Mouse (Mus musculus): Measurements from ENCODE around the gene Wwox. TPM values are rescaled to one million over a fixed set of nuclear protein-coding genes. Genes with fewer than 3 reads are reported as not detected.

The Wwox gene
- polyA plus RNA-seq, 1 experiment from 2014 or later, result 10.9 TPM

- Histone ChIP-seq H3K9me3 (ENCODE audit: control insufficient read depth, low read length) (no peaks in the 10 kb centered on the region), H3K4me3 (ENCODE audit: low read length) (no peak overlapping the region), H3K4me1 (ENCODE audit: control insufficient read depth, insufficient read depth, low read length) (no peaks in the 10 kb centered on the region), H3K27me3 (replicated peaks; ENCODE audit: control insufficient read depth, insufficient read depth, low read length) (no peaks in the 10 kb centered on the region), H3K9ac (ENCODE audit: low read depth, low read length) (no peak overlapping the region), H3K27ac (ENCODE audit: low read length) (no peak overlapping the region), H3K36me3 (ENCODE audit: control insufficient read depth, insufficient read depth, low read length) (no peaks in the 10 kb centered on the region), H3K4me2 (ENCODE audit: low read depth, low read length) (no peak overlapping the region)
- 75% methylated on average over 7 of the region's 7 CpGs for WGBS
- ATAC-seq, result no peak
These were observed 586.7 kb downstream of the Wwox start for GRCm38 (mm10) chr8:115026201-115026600.

GRCm38 (mm10) chr8:115033194-115033593 is 593.7 kb downstream of the Wwox start:
- Histone ChIP-seq H3K4me2 (ENCODE audit: low read depth, low read length) (no peak overlapping the region), H3K9me3 (ENCODE audit: control insufficient read depth, low read length) (no peaks in the 10 kb centered on the region), H3K4me1 (ENCODE audit: control insufficient read depth, insufficient read depth, low read length) (no peaks in the 10 kb centered on the region), H3K27ac (ENCODE audit: low read length) (no peak overlapping the region), H3K9ac (ENCODE audit: low read depth, low read length) (no peak overlapping the region), H3K36me3 (ENCODE audit: control insufficient read depth, insufficient read depth, low read length) (no peaks in the 10 kb centered on the region), H3K27me3 (replicated peaks; ENCODE audit: control insufficient read depth, insufficient read depth, low read length) (no peaks in the 10 kb centered on the region), H3K4me3 (ENCODE audit: low read length) (no peak overlapping the region)
- no peak for ATAC-seq
- 62% methylated on average over 1 of the region's 1 CpGs for WGBS

- Histone ChIP-seq H3K9me3 (ENCODE audit: control insufficient read depth, low read length) (no peaks in the 10 kb centered on the region), H3K4me3 (ENCODE audit: low read length) (no peak overlapping the region), H3K27me3 (replicated peaks; ENCODE audit: control insufficient read depth, insufficient read depth, low read length) (no peaks in the 10 kb centered on the region), H3K4me1 (ENCODE audit: control insufficient read depth, insufficient read depth, low read length) (no peaks in the 10 kb centered on the region), H3K36me3 (ENCODE audit: control insufficient read depth, insufficient read depth, low read length) (no peaks in the 10 kb centered on the region), H3K4me2 (ENCODE audit: low read depth, low read length) (no peak overlapping the region), H3K9ac (ENCODE audit: low read depth, low read length) (no peak overlapping the region), H3K27ac (ENCODE audit: low read length) (no peak overlapping the region)
- WGBS, result 81% methylated on average over 9 of the region's 9 CpGs
- no peak for ATAC-seq
These were observed 596.6 kb downstream of the Wwox start for GRCm38 (mm10) chr8:115036016-115036415.

GRCm38 (mm10) chr8:115038426-115038825 is 599.0 kb downstream of the Wwox start:
- no peaks in the 10 kb centered on the region for H3K4me1 ChIP-seq (ENCODE audit: control insufficient read depth, insufficient read depth, low read length)
- H3K9me3 ChIP-seq (ENCODE audit: control insufficient read depth, low read length), result no peaks in the 10 kb centered on the region
- H3K27ac ChIP-seq (ENCODE audit: low read length), result no peak overlapping the region
- H3K36me3 ChIP-seq (ENCODE audit: control insufficient read depth, insufficient read depth, low read length), result no peaks in the 10 kb centered on the region
- no peak for ATAC-seq
- no peak overlapping the region for H3K4me2 ChIP-seq (ENCODE audit: low read depth, low read length)
- no peak overlapping the region for H3K9ac ChIP-seq (ENCODE audit: low read depth, low read length)
- 39% methylated on average over 4 of the region's 4 CpGs for WGBS
- H3K4me3 ChIP-seq (ENCODE audit: low read length), result no peak overlapping the region
- H3K27me3 ChIP-seq (replicated peaks; ENCODE audit: control insufficient read depth, insufficient read depth, low read length), result no peaks in the 10 kb centered on the region

- WGBS, result 45% methylated on average over 7 of the region's 7 CpGs
- no peaks in the 10 kb centered on the region for H3K27me3 ChIP-seq (replicated peaks; ENCODE audit: control insufficient read depth, insufficient read depth, low read length)
These were observed 606.3 kb downstream of the Wwox start for GRCm38 (mm10) chr8:115045746-115046145.

GRCm38 (mm10) chr8:115046496-115046895 is 607.0 kb downstream of the Wwox start:
- Histone ChIP-seq H3K27me3 (replicated peaks; ENCODE audit: control insufficient read depth, insufficient read depth, low read length) (no peaks in the 10 kb centered on the region), H3K9ac (ENCODE audit: low read depth, low read length) (no peak overlapping the region), H3K27ac (ENCODE audit: low read length) (no peak overlapping the region), H3K36me3 (ENCODE audit: control insufficient read depth, insufficient read depth, low read length) (no peaks in the 10 kb centered on the region), H3K9me3 (ENCODE audit: control insufficient read depth, low read length) (no peaks in the 10 kb centered on the region), H3K4me1 (ENCODE audit: control insufficient read depth, insufficient read depth, low read length) (no peaks in the 10 kb centered on the region), H3K4me3 (ENCODE audit: low read length) (no peak overlapping the region), H3K4me2 (ENCODE audit: low read depth, low read length) (no peak overlapping the region)
- ATAC-seq, result no peak
- WGBS, result 60% methylated on average over 4 of the region's 4 CpGs

More at GRCm38 (mm10) chr8:115045746-115046145, 606.3 kb downstream of the Wwox start:
- Histone ChIP-seq H3K9ac (ENCODE audit: low read depth, low read length) (no peak overlapping the region), H3K36me3 (ENCODE audit: control insufficient read depth, insufficient read depth, low read length) (no peaks in the 10 kb centered on the region), H3K4me2 (ENCODE audit: low read depth, low read length) (no peak overlapping the region), H3K4me1 (ENCODE audit: control insufficient read depth, insufficient read depth, low read length) (no peaks in the 10 kb centered on the region), H3K4me3 (ENCODE audit: low read length) (no peak overlapping the region), H3K9me3 (ENCODE audit: control insufficient read depth, low read length) (no peaks in the 10 kb centered on the region), H3K27ac (ENCODE audit: low read length) (no peak overlapping the region)
- no peak for ATAC-seq

- 0 out of 2 replicates have a peak, but pooled peaks cover 5% of the 10 kb centered on the region for H3K4me1 ChIP-seq (ENCODE audit: control insufficient read depth, insufficient read depth, low read length)
- no peak overlapping the region for H3K9ac ChIP-seq (ENCODE audit: low read depth, low read length)
- H3K27ac ChIP-seq (ENCODE audit: low read length), result no peak overlapping the region
- H3K9me3 ChIP-seq (ENCODE audit: control insufficient read depth, low read length), result no peaks in the 10 kb centered on the region
- H3K4me3 ChIP-seq (ENCODE audit: low read length), result no peak overlapping the region
- H3K27me3 ChIP-seq (replicated peaks; ENCODE audit: control insufficient read depth, insufficient read depth, low read length), result no peaks in the 10 kb centered on the region
- ATAC-seq, result no peak
- no peaks in the 10 kb centered on the region for H3K36me3 ChIP-seq (ENCODE audit: control insufficient read depth, insufficient read depth, low read length)
- WGBS, result 66% methylated on average over 12 of the region's 12 CpGs
- no peak overlapping the region for H3K4me2 ChIP-seq (ENCODE audit: low read depth, low read length)
These were observed 618.9 kb downstream of the Wwox start for GRCm38 (mm10) chr8:115058193-115058835.

GRCm38 (mm10) chr8:115063623-115064022 is 624.2 kb downstream of the Wwox start:
- no peak overlapping the region for H3K4me3 ChIP-seq (ENCODE audit: low read length)
- 87% methylated on average over 5 of the region's 5 CpGs for WGBS
- no peak overlapping the region for H3K27ac ChIP-seq (ENCODE audit: low read length)

GRCm38 (mm10) chr8:115064691-115065090 is 625.2 kb downstream of the Wwox start:
- Histone ChIP-seq H3K4me3 (ENCODE audit: low read length) (no peak overlapping the region), H3K27me3 (replicated peaks; ENCODE audit: control insufficient read depth, insufficient read depth, low read length) (no peaks in the 10 kb centered on the region), H3K27ac (ENCODE audit: low read length) (no peak overlapping the region), H3K9ac (ENCODE audit: low read depth, low read length) (no peak overlapping the region), H3K4me1 (ENCODE audit: control insufficient read depth, insufficient read depth, low read length) (no peaks in the 10 kb centered on the region), H3K4me2 (ENCODE audit: low read depth, low read length) (no peak overlapping the region), H3K36me3 (ENCODE audit: control insufficient read depth, insufficient read depth, low read length) (no peaks in the 10 kb centered on the region), H3K9me3 (ENCODE audit: control insufficient read depth, low read length) (no peaks in the 10 kb centered on the region)
- no peak for ATAC-seq
- WGBS, result 88% methylated on average over 15 of the region's 15 CpGs

More at GRCm38 (mm10) chr8:115063623-115064022, 624.2 kb downstream of the Wwox start:
- H3K4me2 ChIP-seq (ENCODE audit: low read depth, low read length), result no peak overlapping the region
- H3K9ac ChIP-seq (ENCODE audit: low read depth, low read length), result no peak overlapping the region
- H3K36me3 ChIP-seq (ENCODE audit: control insufficient read depth, insufficient read depth, low read length), result no peaks in the 10 kb centered on the region
- H3K27me3 ChIP-seq (replicated peaks; ENCODE audit: control insufficient read depth, insufficient read depth, low read length), result no peaks in the 10 kb centered on the region
- 0 out of 2 replicates have a peak, but pooled peaks cover 1% of the 10 kb centered on the region for H3K4me1 ChIP-seq (ENCODE audit: control insufficient read depth, insufficient read depth, low read length)
- no peak for ATAC-seq
- no peaks in the 10 kb centered on the region for H3K9me3 ChIP-seq (ENCODE audit: control insufficient read depth, low read length)

GRCm38 (mm10) chr8:115065386-115065785 is 625.9 kb downstream of the Wwox start:
- H3K9ac ChIP-seq (ENCODE audit: low read depth, low read length), result no peak overlapping the region
- H3K4me1 ChIP-seq (ENCODE audit: control insufficient read depth, insufficient read depth, low read length), result no peaks in the 10 kb centered on the region
- H3K4me2 ChIP-seq (ENCODE audit: low read depth, low read length), result no peak overlapping the region
- no peak overlapping the region for H3K4me3 ChIP-seq (ENCODE audit: low read length)
- H3K9me3 ChIP-seq (ENCODE audit: control insufficient read depth, low read length), result no peaks in the 10 kb centered on the region
- no peaks in the 10 kb centered on the region for H3K27me3 ChIP-seq (replicated peaks; ENCODE audit: control insufficient read depth, insufficient read depth, low read length)
- WGBS, result 60% methylated on average over 7 of the region's 7 CpGs
- no peaks in the 10 kb centered on the region for H3K36me3 ChIP-seq (ENCODE audit: control insufficient read depth, insufficient read depth, low read length)
- no peak overlapping the region for H3K27ac ChIP-seq (ENCODE audit: low read length)
- no peak for ATAC-seq

Data from intestine, embryonic 16.5 days (tissue).